Mouse (Mus musculus): ENCODE measurements at regions not wholly inside any gene's neighbourhood (a gene's known extent, or its start where the extent isn't known, plus 50 kb on each side); places are given as distances from the start of the nearest gene placed in this dataset.

DNA sequence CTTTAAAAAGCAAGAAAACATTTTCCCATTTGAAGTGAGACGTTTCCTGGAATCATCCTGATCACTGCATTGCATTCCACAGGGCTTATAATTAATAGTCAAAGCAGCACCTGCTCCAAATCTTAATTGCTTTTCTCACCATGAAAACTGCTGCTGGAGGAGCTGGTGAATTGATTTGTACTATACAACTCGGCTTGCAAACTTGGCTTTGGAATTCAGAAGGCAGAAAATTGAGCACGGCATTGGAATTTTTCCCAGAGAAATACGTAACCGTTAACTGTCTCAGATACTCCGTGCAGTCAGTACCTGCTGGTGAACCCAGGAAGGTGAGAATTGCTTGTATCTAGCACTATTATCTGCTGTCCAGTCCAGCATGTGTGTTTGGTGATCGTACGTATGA is 249.3 kb downstream of the Gm19410 start:
- WGBS = 50% methylated on average over 8 of the region's 8 CpGs
- Histone ChIP-seq H3K9me3 (ENCODE audit: control insufficient read depth, low read length) (no peaks in the 10 kb centered on the region), H3K27ac (replicated peaks; ENCODE audit: low read depth, low read length) (peak overlapping the region; percentile 67), H3K4me1 (ENCODE audit: control insufficient read depth, insufficient read depth, low read length) (peaks cover 35% of the 10 kb centered on the region), H3K4me2 (ENCODE audit: low read length) (no peak overlapping the region), H3K36me3 (ENCODE audit: control insufficient read depth, insufficient read depth, low read length) (no peaks in the 10 kb centered on the region), H3K4me3 (replicated peaks; ENCODE audit: low read depth, low read length) (no peak overlapping the region), H3K27me3 (ENCODE audit: control insufficient read depth, insufficient read depth, low read length) (no peaks in the 10 kb centered on the region), H3K9ac (replicated peaks; ENCODE audit: low read length) (no peak overlapping the region)
- ATAC-seq (ENCODE audit: low FRiP score, low TSS enrichment) = 0 out of 2 replicates have a peak, but pooled peaks have one; percentile 27
- peak; percentile 68 for DNase-seq

DNA sequence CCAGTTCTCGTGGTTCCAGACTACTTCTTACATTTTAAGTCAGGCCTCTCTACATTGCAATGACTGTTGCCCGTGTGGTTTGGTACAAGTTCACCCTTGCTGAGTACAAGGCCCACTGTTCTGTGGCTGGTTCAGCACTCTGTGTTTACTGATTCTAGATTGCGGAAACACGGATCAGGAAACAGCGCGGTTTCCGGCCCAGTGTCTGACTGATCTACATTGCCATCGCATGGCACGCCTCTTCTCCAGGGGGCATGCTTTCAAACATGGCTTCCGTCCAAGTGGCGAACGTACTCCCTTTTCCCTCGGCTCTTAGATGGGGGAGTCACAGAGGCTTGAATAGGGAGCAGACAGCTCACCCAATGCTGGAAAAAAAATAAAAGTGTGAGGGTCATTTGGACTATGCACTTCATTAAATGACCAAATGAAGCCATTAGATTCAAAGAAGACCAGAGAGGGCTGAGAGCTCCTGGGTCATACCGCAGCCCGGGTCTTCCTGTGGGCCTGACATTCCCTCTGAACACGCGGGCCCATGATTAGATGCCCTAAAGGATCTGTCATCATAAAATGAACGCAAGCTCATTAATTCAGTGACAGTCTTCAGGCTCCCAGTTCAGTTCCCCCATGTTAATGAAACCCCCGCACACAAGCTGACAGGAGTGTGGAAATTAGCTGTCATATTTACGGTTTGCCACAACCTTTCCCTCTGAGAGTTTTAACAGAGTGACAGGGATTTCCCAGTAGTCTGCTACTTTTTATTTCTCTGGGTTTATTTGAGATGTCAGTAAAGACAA is 250.9 kb downstream of the Gm19410 start:
- no peak overlapping the region for H3K4me2 ChIP-seq (ENCODE audit: low read length)

GRCm38 (mm10) chr8:36018993-36019753 is 253.6 kb downstream of the Gm19410 start:
- no peak for DNase-seq
- H3K27me3 ChIP-seq (ENCODE audit: control insufficient read depth, insufficient read depth, low read length) = no peaks in the 10 kb centered on the region
- no peaks in the 10 kb centered on the region for H3K9me3 ChIP-seq (ENCODE audit: control insufficient read depth, low read length)
- no peak overlapping the region for H3K27ac ChIP-seq (replicated peaks; ENCODE audit: low read depth, low read length)
- H3K9ac ChIP-seq (replicated peaks; ENCODE audit: low read length) = no peak overlapping the region
- H3K4me1 ChIP-seq (ENCODE audit: control insufficient read depth, insufficient read depth, low read length) = peaks cover 30% of the 10 kb centered on the region
- no peaks in the 10 kb centered on the region for H3K36me3 ChIP-seq (ENCODE audit: control insufficient read depth, insufficient read depth, low read length)
- no peak overlapping the region for H3K4me3 ChIP-seq (replicated peaks; ENCODE audit: low read depth, low read length)
- ATAC-seq (ENCODE audit: low FRiP score, low TSS enrichment) = no peak
- WGBS = 89% methylated on average over 15 of the region's 15 CpGs
- no peak overlapping the region for H3K4me2 ChIP-seq (ENCODE audit: low read length)

More for the DNA sequence above, 250.9 kb downstream of the Gm19410 start:
- H3K9me3 ChIP-seq (ENCODE audit: control insufficient read depth, low read length) = no peaks in the 10 kb centered on the region
- H3K27me3 ChIP-seq (ENCODE audit: control insufficient read depth, insufficient read depth, low read length) = no peaks in the 10 kb centered on the region
- no peak overlapping the region for H3K9ac ChIP-seq (replicated peaks; ENCODE audit: low read length)
- no peaks in the 10 kb centered on the region for H3K36me3 ChIP-seq (ENCODE audit: control insufficient read depth, insufficient read depth, low read length)
- no peak overlapping the region for H3K4me3 ChIP-seq (replicated peaks; ENCODE audit: low read depth, low read length)
- peak overlapping the region; percentile 27 for H3K27ac ChIP-seq (replicated peaks; ENCODE audit: low read depth, low read length)
- 62% methylated on average over 20 of the region's 20 CpGs for WGBS
- peaks cover 35% of the 10 kb centered on the region for H3K4me1 ChIP-seq (ENCODE audit: control insufficient read depth, insufficient read depth, low read length)
- DNase-seq (peak; percentile 61), ATAC-seq (ENCODE audit: low FRiP score, low TSS enrichment) (peak; percentile 53; the same call in 1 of the 2 replicates)

GRCm38 (mm10) chr8:36019895-36020294 is 254.3 kb downstream of the Gm19410 start:
- Histone ChIP-seq H3K9ac (replicated peaks; ENCODE audit: low read length) (no peak overlapping the region), H3K9me3 (ENCODE audit: control insufficient read depth, low read length) (no peaks in the 10 kb centered on the region), H3K27ac (replicated peaks; ENCODE audit: low read depth, low read length) (no peak overlapping the region), H3K36me3 (ENCODE audit: control insufficient read depth, insufficient read depth, low read length) (no peaks in the 10 kb centered on the region), H3K4me1 (ENCODE audit: control insufficient read depth, insufficient read depth, low read length) (peaks cover 23% of the 10 kb centered on the region), H3K4me3 (replicated peaks; ENCODE audit: low read depth, low read length) (no peak overlapping the region), H3K4me2 (ENCODE audit: low read length) (no peak overlapping the region), H3K27me3 (ENCODE audit: control insufficient read depth, insufficient read depth, low read length) (no peaks in the 10 kb centered on the region)
- ATAC-seq (ENCODE audit: low FRiP score, low TSS enrichment) (no peak), DNase-seq (no peak)
- 92% methylated on average over 7 of the region's 7 CpGs for WGBS

- no peaks in the 10 kb centered on the region for H3K4me1 ChIP-seq (ENCODE audit: control insufficient read depth, insufficient read depth, low read length)
- no peak overlapping the region for H3K4me2 ChIP-seq (ENCODE audit: low read length)
- no peak overlapping the region for H3K27ac ChIP-seq (replicated peaks; ENCODE audit: low read depth, low read length)
- no peak for DNase-seq
- no peaks in the 10 kb centered on the region for H3K27me3 ChIP-seq (ENCODE audit: control insufficient read depth, insufficient read depth, low read length)
- H3K36me3 ChIP-seq (ENCODE audit: control insufficient read depth, insufficient read depth, low read length) = no peaks in the 10 kb centered on the region
- no peaks in the 10 kb centered on the region for H3K9me3 ChIP-seq (ENCODE audit: control insufficient read depth, low read length)
- no peak overlapping the region for H3K9ac ChIP-seq (replicated peaks; ENCODE audit: low read length)
- no peak for ATAC-seq (ENCODE audit: low FRiP score, low TSS enrichment)
- 72% methylated on average over 11 of the region's 11 CpGs for WGBS
- H3K4me3 ChIP-seq (replicated peaks; ENCODE audit: low read depth, low read length) = no peak overlapping the region
These were observed 262.0 kb downstream of the Gm19410 start for GRCm38 (mm10) chr8:36027586-36027985.

- DNase-seq = no peak
- WGBS = 92% methylated on average over 9 of the region's 9 CpGs
- Histone ChIP-seq H3K9me3 (ENCODE audit: control insufficient read depth, low read length) (no peaks in the 10 kb centered on the region), H3K36me3 (ENCODE audit: control insufficient read depth, insufficient read depth, low read length) (no peaks in the 10 kb centered on the region), H3K9ac (replicated peaks; ENCODE audit: low read length) (no peak overlapping the region), H3K4me1 (ENCODE audit: control insufficient read depth, insufficient read depth, low read length) (no peaks in the 10 kb centered on the region), H3K27ac (replicated peaks; ENCODE audit: low read depth, low read length) (no peak overlapping the region), H3K4me3 (replicated peaks; ENCODE audit: low read depth, low read length) (no peak overlapping the region), H3K27me3 (ENCODE audit: control insufficient read depth, insufficient read depth, low read length) (no peaks in the 10 kb centered on the region), H3K4me2 (ENCODE audit: low read length) (no peak overlapping the region)
- no peak for ATAC-seq (ENCODE audit: low FRiP score, low TSS enrichment)
These were observed 262.7 kb downstream of the Gm19410 start for GRCm38 (mm10) chr8:36028121-36028955.

- H3K4me3 ChIP-seq (replicated peaks; ENCODE audit: low read depth, low read length) = no peak overlapping the region
These were observed 263.9 kb downstream of the Gm19410 start for GRCm38 (mm10) chr8:36029445-36029844.

DNA sequence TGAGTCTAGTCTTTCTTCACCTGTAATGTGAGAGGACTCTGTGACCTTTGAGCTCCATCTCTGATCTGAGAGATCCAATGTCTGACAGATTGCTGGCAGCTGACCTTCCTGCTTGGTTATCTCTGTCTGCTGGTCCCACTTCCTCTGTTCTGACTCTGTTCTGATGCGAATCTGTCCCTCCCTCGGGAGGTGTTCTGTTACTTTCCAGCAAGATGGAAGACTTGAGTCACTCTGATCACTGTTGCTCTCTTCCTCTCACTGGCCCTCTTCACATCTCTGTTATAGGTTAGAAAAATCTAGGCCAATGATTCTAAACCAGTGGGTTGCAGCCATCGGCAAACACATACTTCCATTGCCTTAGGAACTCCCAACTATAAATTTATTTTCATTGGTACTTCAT is 264.6 kb downstream of the Gm19410 start:
- H3K36me3 ChIP-seq (ENCODE audit: control insufficient read depth, insufficient read depth, low read length) = no peaks in the 10 kb centered on the region
- H3K4me2 ChIP-seq (ENCODE audit: low read length) = no peak overlapping the region
- no peaks in the 10 kb centered on the region for H3K27me3 ChIP-seq (ENCODE audit: control insufficient read depth, insufficient read depth, low read length)
- H3K27ac ChIP-seq (replicated peaks; ENCODE audit: low read depth, low read length) = no peak overlapping the region
- DNase-seq (no peak), ATAC-seq (ENCODE audit: low FRiP score, low TSS enrichment) (no peak)
- H3K4me3 ChIP-seq (replicated peaks; ENCODE audit: low read depth, low read length) = no peak overlapping the region
- H3K4me1 ChIP-seq (ENCODE audit: control insufficient read depth, insufficient read depth, low read length) = no peaks in the 10 kb centered on the region
- no peaks in the 10 kb centered on the region for H3K9me3 ChIP-seq (ENCODE audit: control insufficient read depth, low read length)
- WGBS = 90% methylated on average over 3 of the region's 3 CpGs
- H3K9ac ChIP-seq (replicated peaks; ENCODE audit: low read length) = no peak overlapping the region

More at GRCm38 (mm10) chr8:36029445-36029844, 263.9 kb downstream of the Gm19410 start:
- no peaks in the 10 kb centered on the region for H3K4me1 ChIP-seq (ENCODE audit: control insufficient read depth, insufficient read depth, low read length)
- H3K27me3 ChIP-seq (ENCODE audit: control insufficient read depth, insufficient read depth, low read length) = no peaks in the 10 kb centered on the region
- H3K9me3 ChIP-seq (ENCODE audit: control insufficient read depth, low read length) = no peaks in the 10 kb centered on the region
- no peaks in the 10 kb centered on the region for H3K36me3 ChIP-seq (ENCODE audit: control insufficient read depth, insufficient read depth, low read length)
- no peak for ATAC-seq (ENCODE audit: low FRiP score, low TSS enrichment)
- H3K4me2 ChIP-seq (ENCODE audit: low read length) = no peak overlapping the region
- H3K27ac ChIP-seq (replicated peaks; ENCODE audit: low read depth, low read length) = no peak overlapping the region
- 93% methylated on average over 2 of the region's 2 CpGs for WGBS
- no peak for DNase-seq
- no peak overlapping the region for H3K9ac ChIP-seq (replicated peaks; ENCODE audit: low read length)

Measured in midbrain, embryonic 14.5 days (tissue).